Mouse (Mus musculus) myocyte (in vitro differentiated cells): ENCODE measurements at regions not wholly inside any gene's neighbourhood (a gene's known extent, or its start where the extent isn't known, plus 50 kb on each side); places are given as distances from the start of the nearest gene placed in this dataset.

Source experiments
- CEBPB ChIP-seq: IDR thresholded peaks from 2 replicates; pipeline ENCODE4 v1.6.1; 2011; ENCODE audit warnings: mild to moderate bottlenecking, moderate library complexity; ENCODE audit not compliant: poor library complexity, insufficient read depth, severe bottlenecking
- E2F4 ChIP-seq: IDR thresholded peaks from one replicate; pipeline ENCODE4 v1.6.1; 2011; ENCODE audit warnings: mild to moderate bottlenecking, control low read depth, moderate library complexity; ENCODE audit not compliant: insufficient read depth
- MAX ChIP-seq: IDR thresholded peaks from one replicate; pipeline ENCODE4 v1.6.1; 2011; ENCODE audit warnings: low read depth, mild to moderate bottlenecking, control low read depth
- MYOD1 ChIP-seq, 3 experiments: IDR thresholded peaks; one replicate each; pipeline ENCODE4 v1.6.1; 2011; ENCODE audit warnings: control low read depth in 2 of 3, low read depth in 2 of 3, mild to moderate bottlenecking in 2 of 3, moderate library complexity in 1 of 3; ENCODE audit not compliant: insufficient read length in 2 of 3, control insufficient read depth in 1 of 3
- POLR2A ChIP-seq: IDR thresholded peaks from one replicate; pipeline ENCODE4 v1.6.1; 2011; ENCODE audit warnings: low read depth, mild to moderate bottlenecking, control low read depth, moderate library complexity; ENCODE audit not compliant: insufficient read length
- USF1 ChIP-seq: IDR thresholded peaks from one replicate; pipeline ENCODE4 v1.6.1; 2011; ENCODE audit warnings: low read depth, mild to moderate bottlenecking, control low read depth, moderate library complexity

DNA sequence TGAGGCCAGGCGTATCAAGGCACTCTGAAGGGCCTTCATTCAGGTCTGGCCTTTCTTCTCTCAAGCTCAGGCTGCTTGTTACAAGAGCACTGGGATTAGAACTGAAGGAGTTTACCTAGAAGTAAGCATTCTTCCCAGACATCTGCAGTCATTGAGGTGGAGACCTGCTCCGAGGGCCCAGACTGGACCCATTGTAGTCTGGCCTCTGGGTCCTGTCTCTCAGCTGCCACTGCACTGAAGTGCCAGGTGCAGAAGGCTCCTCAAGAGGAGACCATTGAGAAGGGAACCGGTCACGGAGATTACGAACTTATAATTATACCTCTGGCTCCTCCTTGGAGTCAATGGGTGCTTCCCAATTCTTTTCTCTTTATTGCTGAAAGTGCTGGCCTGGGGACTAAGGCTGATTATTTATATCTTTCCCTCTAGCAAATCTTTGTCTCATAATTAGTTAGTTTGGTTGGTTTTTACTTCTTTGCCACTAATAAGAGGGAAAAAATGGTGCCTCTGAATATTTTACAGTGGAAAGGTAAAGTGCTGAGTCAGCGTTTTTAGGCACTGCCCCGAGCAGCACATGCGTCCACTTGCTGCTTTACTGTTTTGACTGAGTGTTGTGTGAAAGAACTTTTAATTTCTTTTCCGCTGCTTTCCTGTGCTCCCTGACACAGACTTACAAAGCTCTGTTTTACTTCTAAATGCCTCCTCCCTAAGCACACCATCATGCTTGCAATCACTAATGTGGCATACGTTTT, 1202.0 kb downstream of the A830018L16Rik start:
- TF ChIP-seq CEBPB, result no peak
- no peak for TF ChIP-seq POLR2A
- no peak for TF ChIP-seq E2F4
- TF ChIP-seq MAX, result no peak
- TF ChIP-seq USF1, result no peak
- TF ChIP-seq MYOD1 (IDR thresholded peaks at IDR 0.05; ENCODE audit: control insufficient read depth in 1 of 3, insufficient read length in 2 of 3, low read depth in 2 of 3), result no peak
